Mouse (Mus musculus): ENCODE results near the gene Zfp39. TPM values are rescaled to one million over a fixed set of nuclear protein-coding genes. Genes with fewer than 3 reads are reported as not detected.

Gene Zfp39
- polyA plus RNA-seq, 1 experiment from 2014 or later, result 3.8 TPM

DNA sequence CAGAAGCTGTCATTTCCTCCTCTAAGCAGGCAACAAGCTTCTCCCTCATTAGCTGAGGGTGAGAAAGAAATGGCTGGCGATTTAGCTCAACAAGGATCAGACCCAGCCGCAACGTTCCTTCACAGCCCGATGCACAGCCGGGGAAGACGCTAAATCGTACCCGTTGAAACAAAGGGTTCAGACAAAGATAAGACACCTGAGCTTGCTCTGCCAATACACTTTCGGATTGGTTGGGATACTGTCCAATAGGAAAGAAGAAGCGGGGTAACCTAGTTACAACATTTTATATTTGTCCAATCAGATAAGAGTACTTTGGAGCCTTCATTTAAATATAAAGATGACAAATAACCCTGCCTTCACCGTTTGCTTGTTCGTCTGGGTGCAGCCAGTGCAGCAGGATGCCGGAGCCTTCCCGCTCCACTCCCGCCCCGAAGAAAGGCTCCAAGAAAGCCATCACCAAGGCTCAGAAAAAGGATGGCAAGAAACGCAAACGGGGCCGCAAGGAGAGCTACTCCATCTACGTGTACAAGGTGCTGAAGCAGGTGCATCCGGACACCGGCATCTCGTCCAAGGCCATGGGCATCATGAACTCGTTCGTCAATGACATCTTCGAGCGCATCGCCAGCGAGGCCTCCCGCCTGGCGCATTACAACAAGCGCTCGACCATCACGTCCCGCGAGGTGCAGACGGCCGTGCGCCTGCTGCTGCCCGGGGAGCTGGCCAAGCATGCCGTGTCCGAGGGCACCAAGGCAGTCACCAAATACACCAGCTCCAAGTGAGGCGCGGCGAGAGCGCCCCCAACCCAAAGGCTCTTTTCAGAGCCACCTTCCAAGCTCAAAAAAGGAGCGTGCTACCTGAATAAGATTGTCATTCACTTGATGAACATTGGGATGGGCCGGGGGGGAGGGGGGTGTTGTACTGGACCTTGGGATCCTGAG is 44.8 kb upstream of the Zfp39 start, which contains the start of gene Hist3h2ba:
Hist3h2ba (plus strand) TSS at position 379 of the 938 bp plus-strand sequence.
- Histone ChIP-seq H3K9me3 (replicated peaks; ENCODE audit: low read length) (no peaks in the 10 kb centered on the region), H3K4me2 (ENCODE audit: low read length) (peak within 1 kb of the TSS; percentile 63), H3K4me3 (replicated peaks; ENCODE audit: low read depth, low read length) (peak within 1 kb of the TSS; percentile 38), H3K9ac (ENCODE audit: low read depth, low read length) (peak within 1 kb of the TSS; percentile 47; the same call in 1 of the 2 replicates), H3K27ac (peak within 1 kb of the TSS; percentile 77), H3K4me1 (replicated peaks; ENCODE audit: insufficient read depth, low read length) (0 out of 2 replicates have a peak, but pooled peaks cover 3% of the 10 kb centered on the region), H3K27me3 (ENCODE audit: insufficient read depth, low read length) (no peaks in the 10 kb centered on the region; the same call in 1 of the 2 replicates), H3K36me3 (ENCODE audit: insufficient read depth, low read length) (no peaks in the 10 kb centered on the region)
- under 1% methylated on average over 48 of the region's 48 CpGs for WGBS
- peak; percentile 99 for DNase-seq (ENCODE audit: low spot score)
- 0 out of 2 replicates have a peak, but pooled peaks have one; percentile 11 for TF ChIP-seq CTCF (IDR thresholded peaks at IDR 0.05; ENCODE audit: low read depth)
- peak; percentile 84 for ATAC-seq (replicated peaks; ENCODE audit: low FRiP score, low read depth)

DNA sequence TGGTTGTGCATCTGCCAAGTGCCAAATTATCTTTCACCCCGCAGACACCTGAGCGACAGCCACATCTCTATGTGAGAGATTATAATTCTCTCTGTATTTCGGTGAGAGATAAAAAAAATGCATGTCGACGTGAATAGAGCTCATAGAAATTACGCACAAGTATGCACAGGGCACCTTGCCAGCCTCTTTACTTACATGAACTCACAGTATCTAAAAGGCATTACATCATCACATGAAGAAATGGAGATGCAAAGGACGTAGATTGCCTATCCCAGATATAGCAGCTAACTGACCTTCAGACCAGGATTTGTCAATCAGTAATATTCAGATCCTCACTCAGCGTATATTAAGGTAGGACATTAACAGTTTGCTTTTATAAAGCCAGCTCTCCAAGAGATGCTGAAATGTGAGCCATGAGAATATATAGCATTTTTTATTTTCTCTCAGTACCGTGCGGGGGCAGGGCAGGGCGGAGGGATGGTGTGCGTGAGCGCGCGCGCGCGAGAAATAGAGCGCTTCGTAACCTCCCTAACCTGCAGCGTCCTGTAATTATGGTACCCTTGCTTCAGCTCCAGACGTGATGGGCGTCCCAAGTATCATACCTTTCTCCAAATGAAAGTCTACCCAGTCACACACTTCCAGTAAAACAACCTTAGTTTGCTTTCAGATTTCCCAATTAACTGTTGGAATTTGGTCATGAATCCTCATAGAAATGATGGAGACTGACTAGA is 43.9 kb upstream of the Zfp39 start:
- Histone ChIP-seq H3K4me2 (ENCODE audit: low read length) (peak overlapping the region; percentile 63), H3K9me3 (replicated peaks; ENCODE audit: low read length) (no peaks in the 10 kb centered on the region), H3K9ac (ENCODE audit: low read depth, low read length) (0 out of 2 replicates have a peak overlapping the region, but pooled peaks have one; percentile 37), H3K27me3 (ENCODE audit: insufficient read depth, low read length) (no peaks in the 10 kb centered on the region; the same call in 1 of the 2 replicates), H3K27ac (peak overlapping the region; percentile 77), H3K4me3 (replicated peaks; ENCODE audit: low read depth, low read length) (peak overlapping the region; percentile 38), H3K36me3 (ENCODE audit: insufficient read depth, low read length) (no peaks in the 10 kb centered on the region), H3K4me1 (replicated peaks; ENCODE audit: insufficient read depth, low read length) (0 out of 2 replicates have a peak, but pooled peaks cover 3% of the 10 kb centered on the region)
- TF ChIP-seq CTCF (IDR thresholded peaks at IDR 0.05; ENCODE audit: low read depth), result no peak
- WGBS, result 14% methylated on average over 23 of the region's 23 CpGs
- ATAC-seq (replicated peaks; ENCODE audit: low FRiP score, low read depth) (peak; percentile 48; the same call in 1 of the 2 replicates), DNase-seq (ENCODE audit: low spot score) (no peak)

DNA sequence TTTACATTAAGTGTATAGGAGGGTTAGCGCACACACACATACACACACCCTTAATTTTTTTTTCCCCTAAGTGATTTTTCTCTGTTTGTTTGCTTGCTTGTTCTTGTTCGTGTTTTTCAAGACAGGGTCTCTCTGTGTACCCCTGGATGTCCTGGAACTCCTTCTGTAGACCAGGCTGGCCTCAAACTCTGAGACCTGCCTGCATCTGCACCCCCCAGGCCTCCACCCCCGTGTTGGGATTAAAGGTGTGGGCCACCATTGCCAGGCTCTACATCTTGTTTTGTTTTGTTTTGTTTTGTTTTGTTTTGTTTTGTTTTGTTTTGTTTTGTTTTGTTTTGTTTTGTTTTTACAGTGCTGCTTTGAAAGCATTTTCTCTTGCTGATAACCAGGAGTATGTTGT is 43.3 kb upstream of the Zfp39 start:
- Histone ChIP-seq H3K4me2 (ENCODE audit: low read length) (no peak overlapping the region), H3K9me3 (replicated peaks; ENCODE audit: low read length) (no peaks in the 10 kb centered on the region), H3K4me1 (replicated peaks; ENCODE audit: insufficient read depth, low read length) (0 out of 2 replicates have a peak, but pooled peaks cover 3% of the 10 kb centered on the region), H3K27me3 (ENCODE audit: insufficient read depth, low read length) (no peaks in the 10 kb centered on the region; the same call in 1 of the 2 replicates), H3K36me3 (ENCODE audit: insufficient read depth, low read length) (no peaks in the 10 kb centered on the region), H3K4me3 (replicated peaks; ENCODE audit: low read depth, low read length) (no peak overlapping the region), H3K27ac (no peak overlapping the region), H3K9ac (ENCODE audit: low read depth, low read length) (no peak overlapping the region)
- no peak for TF ChIP-seq CTCF (IDR thresholded peaks at IDR 0.05; ENCODE audit: low read depth)
- DNase-seq (ENCODE audit: low spot score) (no peak), ATAC-seq (replicated peaks; ENCODE audit: low FRiP score, low read depth) (no peak)
- WGBS, result 78% methylated on average over 3 of the region's 3 CpGs

DNA sequence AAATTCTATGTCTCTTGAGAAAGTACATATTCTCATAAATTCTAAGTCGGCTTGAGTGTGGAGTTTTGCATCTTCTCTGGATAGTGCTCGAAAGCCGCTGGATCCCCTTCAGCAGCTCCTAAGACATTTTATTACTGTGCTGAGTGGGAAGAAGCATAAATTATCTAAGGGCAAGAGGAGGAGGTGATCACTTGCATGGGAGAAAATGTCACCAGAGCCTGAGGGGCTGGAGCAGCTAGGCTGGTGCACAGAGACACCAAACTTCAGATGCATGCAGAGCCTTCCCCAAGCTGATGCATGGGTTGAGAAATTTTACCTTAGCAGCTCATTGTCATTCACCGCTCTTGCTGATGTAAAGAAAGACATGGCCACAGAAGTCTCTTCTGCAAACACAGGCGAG is 40.1 kb upstream of the Zfp39 start:
- Histone ChIP-seq H3K4me3 (replicated peaks; ENCODE audit: low read depth, low read length) (no peak overlapping the region), H3K9me3 (replicated peaks; ENCODE audit: low read length) (no peaks in the 10 kb centered on the region), H3K27me3 (ENCODE audit: insufficient read depth, low read length) (no peaks in the 10 kb centered on the region), H3K27ac (peak overlapping the region; percentile 19; the same call in 1 of the 2 replicates), H3K4me1 (replicated peaks; ENCODE audit: insufficient read depth, low read length) (0 out of 2 replicates have a peak, but pooled peaks cover 3% of the 10 kb centered on the region), H3K9ac (ENCODE audit: low read depth, low read length) (no peak overlapping the region), H3K4me2 (ENCODE audit: low read length) (no peak overlapping the region), H3K36me3 (ENCODE audit: insufficient read depth, low read length) (no peaks in the 10 kb centered on the region)
- ATAC-seq (replicated peaks; ENCODE audit: low FRiP score, low read depth), result no peak
- peak; percentile 59 for DNase-seq (ENCODE audit: low spot score)
- no peak for TF ChIP-seq CTCF (IDR thresholded peaks at IDR 0.05; ENCODE audit: low read depth)
- 40% methylated on average over 5 of the region's 5 CpGs for WGBS

DNA sequence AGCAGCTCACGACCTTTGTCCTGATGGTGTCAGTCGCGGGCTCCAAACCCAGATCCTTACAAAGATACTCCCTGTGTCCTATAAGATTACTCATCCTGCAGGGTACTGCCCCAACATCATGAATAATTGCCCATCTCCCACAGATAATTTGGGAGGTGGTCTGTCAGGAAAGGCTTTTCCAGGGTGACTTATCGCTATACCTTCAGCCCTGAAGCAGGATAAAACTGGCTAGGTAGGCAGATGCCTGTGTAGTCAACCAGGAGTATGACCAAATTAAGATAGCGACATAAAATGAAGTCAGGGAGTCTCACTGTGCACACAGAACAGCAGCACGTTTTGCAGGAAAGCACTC is 35.0 kb upstream of the Zfp39 start:
- Histone ChIP-seq H3K4me2 (ENCODE audit: low read length) (peak overlapping the region; percentile 94), H3K4me3 (replicated peaks; ENCODE audit: low read depth, low read length) (peak overlapping the region; percentile 93; the same call in 1 of the 2 replicates), H3K36me3 (ENCODE audit: insufficient read depth, low read length) (peaks cover under 1% of the 10 kb centered on the region; the same call in 1 of the 2 replicates), H3K4me1 (replicated peaks; ENCODE audit: insufficient read depth, low read length) (no peaks in the 10 kb centered on the region; the same call in 1 of the 2 replicates), H3K27ac (peak overlapping the region; percentile 93), H3K9ac (ENCODE audit: low read depth, low read length) (peak overlapping the region; percentile 89; the same call in 1 of the 2 replicates), H3K27me3 (ENCODE audit: insufficient read depth, low read length) (no peaks in the 10 kb centered on the region), H3K9me3 (replicated peaks; ENCODE audit: low read length) (no peaks in the 10 kb centered on the region)
- DNase-seq (ENCODE audit: low spot score) (no peak), ATAC-seq (replicated peaks; ENCODE audit: low FRiP score, low read depth) (no peak)
- 7% methylated on average over 6 of the region's 6 CpGs for WGBS
- no peak for TF ChIP-seq CTCF (IDR thresholded peaks at IDR 0.05; ENCODE audit: low read depth)
